Mouse (Mus musculus): ENCODE measurements at regions not wholly inside any gene's neighbourhood (a gene's known extent, or its start where the extent isn't known, plus 50 kb on each side); places are given as distances from the start of the nearest gene placed in this dataset.
A peak's percentile ranks its signal among the peaks of the same experiment; 100 is the strongest.
"Not testable (repeated sequence)": the region's sequence is repeated elsewhere in the genome, so short reads cannot be mapped to it uniquely, and the experiment has no call there.

GRCm38 (mm10) chr10:86636953-86637376 lies 68.3 kb downstream of the Hsp90b1 start:
- peak; percentile 75 for DNase-seq (ENCODE audit: low spot score)

GRCm38 (mm10) chr10:86636515-86636914 lies 68.8 kb downstream of the Hsp90b1 start:
- not testable (repeated sequence) for DNase-seq (ENCODE audit: low spot score)

GRCm38 (mm10) chr10:86626734-86627133 lies 78.6 kb downstream of the Hsp90b1 start:
- DNase-seq (ENCODE audit: low spot score): not testable (repeated sequence)

- not testable (repeated sequence) for DNase-seq (ENCODE audit: low spot score)
These were observed 87.2 kb downstream of the Hsp90b1 start for GRCm38 (mm10) chr10:86617958-86618664.

- not testable (repeated sequence) for DNase-seq (ENCODE audit: low spot score)
These were observed 93.0 kb downstream of the Hsp90b1 start for GRCm38 (mm10) chr10:86612341-86612740.

- DNase-seq (ENCODE audit: low spot score): not testable (repeated sequence)
These were observed 95.3 kb downstream of the Hsp90b1 start for GRCm38 (mm10) chr10:86610027-86610426.

GRCm38 (mm10) chr10:86600843-86601242 lies 102.1 kb upstream of the Syn3 start:
- DNase-seq (ENCODE audit: low spot score): not testable (repeated sequence)

- not testable (repeated sequence) for DNase-seq (ENCODE audit: low spot score)
These were observed 101.3 kb upstream of the Syn3 start for GRCm38 (mm10) chr10:86599991-86600390.

- DNase-seq (ENCODE audit: low spot score): not testable (repeated sequence)
These were observed 91.5 kb upstream of the Syn3 start for GRCm38 (mm10) chr10:86590211-86590610.

- not testable (repeated sequence) for DNase-seq (ENCODE audit: low spot score)
These were observed 68.2 kb upstream of the Syn3 start for GRCm38 (mm10) chr10:86566875-86567274.

GRCm38 (mm10) chr10:86555843-86556242 lies 57.1 kb upstream of the Syn3 start:
- DNase-seq (ENCODE audit: low spot score): peak; percentile 11
